10 mouse cellular contexts compared by ENCODE assay signal in the genomic region with DNA sequence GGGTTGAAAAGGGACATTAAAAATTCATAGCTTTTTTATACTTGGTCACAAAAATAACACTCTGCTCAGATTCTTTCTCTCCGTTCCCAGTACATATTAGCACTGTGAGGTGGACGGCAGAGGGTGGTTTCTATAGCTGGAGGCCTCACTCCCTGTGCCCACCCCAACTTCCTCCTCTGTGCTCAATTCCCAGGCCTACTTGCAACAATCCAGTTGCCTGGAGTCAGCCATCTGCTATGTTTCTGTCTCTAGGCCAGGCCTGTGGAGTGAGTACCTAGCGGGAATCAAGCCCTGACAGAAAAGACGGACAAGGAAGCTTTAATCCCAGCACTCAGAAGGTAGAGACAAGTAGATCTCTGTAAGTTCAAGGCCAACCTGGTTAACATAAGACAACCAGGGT. TPM values are rescaled to one million over a fixed set of nuclear protein-coding genes. Genes with fewer than 3 reads are reported as not detected.
DNase-seq lines count a peak whose midpoint lies in the region; ATAC-seq and TF ChIP-seq lines count a peak whose summit lies in the region.
"Had no signal": no experiment of that assay in that cellular context is flagged by ENCODE, and none has a peak within 500 bp of the region (broad histone marks: within the 10 kb centered on the region; RNA-seq: fewer than 3 reads in every experiment).

No protein-coding gene starts in this region.

- H3K27ac ChIP-seq in forebrain, embryonic 10.5 days, result peak overlapping the region; percentile 84
- no peak overlapping the region for H3K27ac ChIP-seq in forebrain, postnatal 0 days (ENCODE audit: low read depth, low read length)
- H3K27ac ChIP-seq in left cerebral cortex, adult 2 months, result peak overlapping the region; percentile 77
- H3K27ac ChIP-seq in embryonic facial prominence, embryonic 12.5 days, result peak overlapping the region; percentile 87; the same call in 1 of the 2 replicates
- peak overlapping the region; percentile 36; the same call in 1 of the 2 replicates for H3K27ac ChIP-seq in liver, postnatal 0 days (ENCODE audit: low read depth)

- TF ChIP-seq CTCF in forebrain, postnatal 0 days (IDR thresholded peaks at IDR 0.05; ENCODE audit: low read depth), result no peak
- TF ChIP-seq CTCF in left cerebral cortex, adult 2 months (IDR thresholded peaks at IDR 0.05), result no peak
- TF ChIP-seq CTCF in liver, postnatal 0 days (IDR thresholded peaks at IDR 0.05; ENCODE audit: low read depth), result no peak

- no peak overlapping the region for H3K4me2 ChIP-seq in forebrain, postnatal 0 days (ENCODE audit: low read depth)
- H3K4me2 ChIP-seq in embryonic facial prominence, embryonic 12.5 days (replicated peaks), result no peak overlapping the region
- no peak overlapping the region for H3K4me2 ChIP-seq in liver, postnatal 0 days (ENCODE audit: low read depth, low read length)

- no peak overlapping the region for H3K9ac ChIP-seq in forebrain, postnatal 0 days
- H3K9ac ChIP-seq in embryonic facial prominence, embryonic 12.5 days, result no peak overlapping the region
- H3K9ac ChIP-seq in liver, postnatal 0 days (replicated peaks), result no peak overlapping the region

- no peak for TF ChIP-seq EP300 in liver, postnatal 0 days (IDR thresholded peaks at IDR 0.05; ENCODE audit: low read depth)

- no peak overlapping the region for H3K4me3 ChIP-seq in forebrain, embryonic 10.5 days
- H3K4me3 ChIP-seq in forebrain, postnatal 0 days (ENCODE audit: low read depth, low read length), result no peak overlapping the region
- H3K4me3 ChIP-seq in left cerebral cortex, adult 2 months, result no peak overlapping the region
- no peak overlapping the region for H3K4me3 ChIP-seq in embryonic facial prominence, embryonic 12.5 days
- no peak overlapping the region for H3K4me3 ChIP-seq in liver, postnatal 0 days (ENCODE audit: low read depth, low read length)
- H3K4me3 ChIP-seq: erythroblast, embryonic 14.5 days had no signal

- peaks cover 78% of the 10 kb centered on the region for H3K4me1 ChIP-seq in forebrain, embryonic 10.5 days
- H3K4me1 ChIP-seq in forebrain, postnatal 0 days (ENCODE audit: insufficient read depth), result peaks cover 20% of the 10 kb centered on the region
- peaks cover 60% of the 10 kb centered on the region for H3K4me1 ChIP-seq in embryonic facial prominence, embryonic 12.5 days
- peaks cover 80% of the 10 kb centered on the region for H3K4me1 ChIP-seq in liver, postnatal 0 days (ENCODE audit: insufficient read depth)

- no peak for ATAC-seq in forebrain, postnatal 0 days
- no peak for ATAC-seq in embryonic facial prominence, embryonic 12.5 days (ENCODE audit: insufficient number of reproducible peaks, insufficient read depth, low FRiP score, low TSS enrichment)
- no peak for ATAC-seq in liver, postnatal 0 days

- H3K27me3 ChIP-seq in forebrain, embryonic 10.5 days (ENCODE audit: poor library complexity, severe bottlenecking), result no peaks in the 10 kb centered on the region
- H3K27me3 ChIP-seq in forebrain, postnatal 0 days (ENCODE audit: insufficient read depth, low read length), result no peaks in the 10 kb centered on the region
- H3K27me3 ChIP-seq in embryonic facial prominence, embryonic 12.5 days, result no peaks in the 10 kb centered on the region
- no peaks in the 10 kb centered on the region for H3K27me3 ChIP-seq in liver, postnatal 0 days (ENCODE audit: insufficient read depth, low read length)

- H3K36me3 ChIP-seq in forebrain, embryonic 10.5 days (replicated peaks), result peaks cover 57% of the 10 kb centered on the region
- peaks cover 11% of the 10 kb centered on the region for H3K36me3 ChIP-seq in forebrain, postnatal 0 days (ENCODE audit: insufficient read depth)
- H3K36me3 ChIP-seq in embryonic facial prominence, embryonic 12.5 days, result peaks cover 19% of the 10 kb centered on the region
- H3K36me3 ChIP-seq in liver, postnatal 0 days (replicated peaks; ENCODE audit: insufficient read depth, low read length), result peaks cover 18% of the 10 kb centered on the region; the same call in 1 of the 2 replicates

- no peaks in the 10 kb centered on the region for H3K9me3 ChIP-seq in forebrain, embryonic 10.5 days
- no peaks in the 10 kb centered on the region for H3K9me3 ChIP-seq in forebrain, postnatal 0 days (ENCODE audit: low read length)
- H3K9me3 ChIP-seq in embryonic facial prominence, embryonic 12.5 days, result no peaks in the 10 kb centered on the region
- H3K9me3 ChIP-seq in liver, postnatal 0 days (ENCODE audit: low read length), result no peaks in the 10 kb centered on the region

- no peak for DNase-seq in forebrain, embryonic 10.5 days (ENCODE audit: extremely low spot score, low spot score)
- DNase-seq in forebrain, postnatal 0 days, result no peak
- no peak for DNase-seq in left cerebral cortex, adult 2 months (ENCODE audit: extremely low spot score in 1 of 2, low spot score in 2 of 2)
- DNase-seq in left cerebral cortex, adult 11 months (ENCODE audit: low spot score), result no peak
- DNase-seq in liver, postnatal 0 days, result no peak
- no peak for DNase-seq in c-Kit-positive CD71-positive TER-119-positive erythroid progenitor cells, embryonic 14.5 days (ENCODE audit: low spot score)
- no peak for DNase-seq in retina, postnatal 1 day
- DNase-seq: kidney, adult 8-10 months had no signal

- WGBS in forebrain, embryonic 10.5 days, result 78% methylated on average over 4 of the region's 4 CpGs
- WGBS in forebrain, postnatal 0 days, result 56% methylated on average over 4 of the region's 4 CpGs
- 64% methylated on average over 4 of the region's 4 CpGs for WGBS in embryonic facial prominence, embryonic 12.5 days
- 60% methylated on average over 4 of the region's 4 CpGs for whole genome bisulfite sequencing in liver, postnatal 0 days (ENCODE audit: insufficient replicate concordance)

- intact Hi-C loops in left cerebral cortex, adult 2 months (cut with DNase I), result loop anchor here (1.0 to 2.0 kb wide), 3 partner anchors 19 to 38 kb away; no protein-coding TSS in a partner anchor

RNA-seq across cellular contexts. Expression of a gene that starts 39.5 kb away (rescaled TPM):
- 235 and 255 TPM in 2 replicates for polyA plus RNA-seq in forebrain, embryonic 10.5 days (2016; fragmentation: Nextera tagmentation; extraction: Ambion mirVana)
- 45.1 and 71.2 TPM in 2 replicates for total RNA-seq in forebrain, postnatal 0 days (2014; rRNA removed)
- 96.0 and 103 TPM in 2 replicates for polyA plus RNA-seq in forebrain, postnatal 0 days (2015; fragmentation: Nextera tagmentation; extraction: Ambion mirVana)
- 100 to 1,000 TPM; 196 to 199 TPM for total RNA-seq in left cerebral cortex, adult 2 months (2021)
- polyA plus RNA-seq in embryonic facial prominence, embryonic 12.5 days (2016; fragmentation: Nextera tagmentation; extraction: Ambion mirVana), result 233 and 253 TPM in 2 replicates
- 76.3 and 81.2 TPM in 2 replicates for polyA plus RNA-seq in liver, postnatal 0 days (2015; fragmentation: Nextera tagmentation; extraction: Ambion mirVana)

RNA-seq across cellular contexts. Expression of a gene that starts 41.4 kb away (rescaled TPM):
- 0.21 and 0.43 TPM in 2 replicates for polyA plus RNA-seq in forebrain, embryonic 10.5 days (2016; fragmentation: Nextera tagmentation; extraction: Ambion mirVana)
- total RNA-seq in forebrain, postnatal 0 days (2014; rRNA removed), result not detected in 2 replicates
- polyA plus RNA-seq in forebrain, postnatal 0 days (2015; fragmentation: Nextera tagmentation; extraction: Ambion mirVana), result 0.09 and 0.27 TPM in 2 replicates
- total RNA-seq in left cerebral cortex, adult 2 months (2021), result 1 to 10 TPM; 1.5 to 2.0 TPM
- 0.26 and 0.36 TPM in 2 replicates for polyA plus RNA-seq in embryonic facial prominence, embryonic 12.5 days (2016; fragmentation: Nextera tagmentation; extraction: Ambion mirVana)
- 0.09 and 0.23 TPM in 2 replicates for polyA plus RNA-seq in liver, postnatal 0 days (2015; fragmentation: Nextera tagmentation; extraction: Ambion mirVana)
- polyA plus RNA-seq: erythroblast, embryonic 14.5 days had no signal

RNA-seq across cellular contexts. Expression of a gene that starts 59.0 kb away (rescaled TPM):
- 0.26 and 0.42 TPM in 2 replicates for polyA plus RNA-seq in forebrain, embryonic 10.5 days (2016; fragmentation: Nextera tagmentation; extraction: Ambion mirVana)
- 2.8 and 10.4 TPM in 2 replicates for total RNA-seq in forebrain, postnatal 0 days (2014; rRNA removed)
- polyA plus RNA-seq in forebrain, postnatal 0 days (2015; fragmentation: Nextera tagmentation; extraction: Ambion mirVana), result 3.5 and 3.8 TPM in 2 replicates
- under 1 TPM in 1 of 2 experiments, not detected in 1; 0.49 TPM for total RNA-seq in left cerebral cortex, adult 2 months (2021)
- polyA plus RNA-seq in embryonic facial prominence, embryonic 12.5 days (2016; fragmentation: Nextera tagmentation; extraction: Ambion mirVana), result 2.4 and 4.2 TPM in 2 replicates
- 0.14 and 0.34 TPM in 2 replicates for polyA plus RNA-seq in liver, postnatal 0 days (2015; fragmentation: Nextera tagmentation; extraction: Ambion mirVana)
- polyA plus RNA-seq: erythroblast, embryonic 14.5 days had no signal

RNA-seq across cellular contexts. Expression of a gene that starts 59.1 kb away (rescaled TPM):
- 415 and 425 TPM in 2 replicates for polyA plus RNA-seq in forebrain, embryonic 10.5 days (2016; fragmentation: Nextera tagmentation; extraction: Ambion mirVana)
- 360 and 399 TPM in 2 replicates for total RNA-seq in forebrain, postnatal 0 days (2014; rRNA removed)
- 318 and 368 TPM in 2 replicates for polyA plus RNA-seq in forebrain, postnatal 0 days (2015; fragmentation: Nextera tagmentation; extraction: Ambion mirVana)
- 100 to 1,000 TPM; 179 to 192 TPM for total RNA-seq in left cerebral cortex, adult 2 months (2021)
- polyA plus RNA-seq in embryonic facial prominence, embryonic 12.5 days (2016; fragmentation: Nextera tagmentation; extraction: Ambion mirVana), result 392 and 419 TPM in 2 replicates
- polyA plus RNA-seq in liver, postnatal 0 days (2015; fragmentation: Nextera tagmentation; extraction: Ambion mirVana), result 162 and 166 TPM in 2 replicates

RNA-seq across cellular contexts. Expression of a gene that starts 59.2 kb away (rescaled TPM):
- 10.2 and 13.4 TPM in 2 replicates for polyA plus RNA-seq in forebrain, embryonic 10.5 days (2016; fragmentation: Nextera tagmentation; extraction: Ambion mirVana)
- total RNA-seq in forebrain, postnatal 0 days (2014; rRNA removed), result 3.6 and 8.9 TPM in 2 replicates
- polyA plus RNA-seq in forebrain, postnatal 0 days (2015; fragmentation: Nextera tagmentation; extraction: Ambion mirVana), result 18.8 and 18.9 TPM in 2 replicates
- 1 to 10 TPM; 1.8 to 2.3 TPM for total RNA-seq in left cerebral cortex, adult 2 months (2021)
- 6.7 and 9.3 TPM in 2 replicates for polyA plus RNA-seq in embryonic facial prominence, embryonic 12.5 days (2016; fragmentation: Nextera tagmentation; extraction: Ambion mirVana)
- polyA plus RNA-seq in liver, postnatal 0 days (2015; fragmentation: Nextera tagmentation; extraction: Ambion mirVana), result 11.9 and 16.5 TPM in 2 replicates
